Mouse (Mus musculus) layer of hippocampus, adult 8-10 months (tissue): ENCODE results near the gene Gm7138. TPM values are rescaled to one million over a fixed set of nuclear protein-coding genes. Genes with fewer than 3 reads are reported as not detected.
"Not testable (repeated sequence)": the region's sequence is repeated elsewhere in the genome, so short reads cannot be mapped to it uniquely, and the experiment has no call there.

Source experiments
- DNase-seq, 2 experiments: peaks; one replicate each; pipeline ENCODE4 v3.0.0; 2022; ENCODE audit warnings: low spot score in 2 of 2
- total RNA-seq, 4 experiments: library from RNA; stranded (reverse); gene quantifications; 2 replicates each; pipeline ENCODE4 v1.2.4; 2022

Gene Gm7138
- total RNA-seq, 4 experiments from 2014 or later, result not detected

DNA sequence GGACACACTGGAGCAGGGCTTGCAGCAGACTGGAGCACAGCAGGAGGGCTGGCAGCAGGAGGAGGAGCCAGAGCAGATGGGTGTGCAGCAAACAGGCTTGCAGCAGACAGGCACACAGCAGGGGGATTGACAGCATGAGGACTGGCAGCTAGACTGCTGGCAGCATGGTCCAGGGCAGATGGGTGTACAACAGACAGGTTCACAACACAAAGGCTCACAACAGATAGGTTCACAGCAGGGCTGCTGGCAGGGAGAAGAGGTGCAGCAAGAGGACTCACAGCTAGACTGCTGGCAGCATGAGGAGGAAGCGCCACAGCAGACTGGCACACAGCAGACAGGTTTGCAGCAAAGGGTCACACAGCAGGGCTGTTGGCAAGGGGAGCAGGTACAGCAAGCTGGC, 26.1 kb downstream of the Gm7138 start:
- DNase-seq, result not testable (repeated sequence)

DNA sequence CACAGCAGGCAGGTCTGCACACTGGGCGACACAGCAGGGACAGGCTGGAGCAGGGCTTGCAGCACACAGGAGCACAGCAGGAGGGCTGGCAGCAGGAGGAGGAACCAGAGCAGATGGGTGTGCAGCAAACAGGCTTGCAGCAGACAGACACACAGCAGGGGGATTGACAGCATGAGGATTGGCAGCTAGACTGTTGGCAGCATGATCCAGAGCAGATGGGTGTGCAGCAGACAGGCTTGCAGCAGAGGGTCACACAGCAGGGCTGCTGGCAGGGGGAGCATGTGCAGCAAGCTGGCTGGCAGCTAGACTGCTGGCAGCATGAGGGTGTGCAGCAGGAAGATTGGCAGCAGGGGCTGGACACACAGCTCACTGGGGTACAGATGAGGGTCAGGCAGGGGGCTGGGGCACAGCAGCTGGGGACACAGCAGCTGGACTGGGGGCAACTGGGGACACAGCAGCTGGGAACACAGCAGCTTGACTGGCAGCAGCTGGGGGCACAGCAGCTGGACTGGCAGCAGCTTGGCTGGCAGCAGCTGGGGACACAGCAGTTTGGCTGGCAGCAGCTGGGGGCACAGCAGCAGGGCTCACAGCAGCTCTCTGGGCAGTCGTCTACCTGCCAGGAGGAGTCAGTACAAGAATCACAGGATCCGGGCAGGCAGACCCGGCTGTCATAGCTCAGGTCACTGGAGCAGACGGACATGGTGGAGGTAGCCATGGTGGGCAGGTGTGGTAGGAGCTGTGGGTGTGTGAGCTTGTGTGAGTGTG, 34.6 kb downstream of the Gm7138 start, which contains the start of gene Gm18596:
Gene Gm18596, minus strand, starts transcription at position 715 of the 765 bp plus-strand sequence.
- DNase-seq, result not testable (repeated sequence)

DNA sequence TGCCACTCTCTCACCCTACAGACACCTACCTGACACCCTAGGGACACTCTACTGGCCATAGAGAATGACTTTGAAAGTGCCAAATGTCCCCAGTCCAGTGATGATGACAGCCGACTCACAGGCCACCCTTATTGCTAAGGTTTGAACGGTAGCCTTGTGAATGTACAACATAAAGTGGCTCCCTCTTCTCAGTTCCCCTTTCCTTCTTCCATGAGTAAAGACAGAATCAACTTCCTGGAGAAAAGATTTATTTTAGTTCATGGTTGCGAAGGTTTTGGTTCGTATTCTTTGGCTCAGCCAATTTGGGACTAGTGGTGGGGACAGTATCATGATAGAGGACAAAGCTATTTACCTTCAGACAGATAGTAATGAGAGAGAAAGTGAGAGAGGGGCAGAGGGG, 37.8 kb downstream of the Gm7138 start:
- no peak for DNase-seq

- no peak for DNase-seq
These were observed 40.8 kb downstream of the Gm7138 start for GRCm38 (mm10) chr10:77735928-77736327.

- no peak for DNase-seq
These were observed 47.5 kb downstream of the Gm7138 start for GRCm38 (mm10) chr10:77729241-77729640.

DNA sequence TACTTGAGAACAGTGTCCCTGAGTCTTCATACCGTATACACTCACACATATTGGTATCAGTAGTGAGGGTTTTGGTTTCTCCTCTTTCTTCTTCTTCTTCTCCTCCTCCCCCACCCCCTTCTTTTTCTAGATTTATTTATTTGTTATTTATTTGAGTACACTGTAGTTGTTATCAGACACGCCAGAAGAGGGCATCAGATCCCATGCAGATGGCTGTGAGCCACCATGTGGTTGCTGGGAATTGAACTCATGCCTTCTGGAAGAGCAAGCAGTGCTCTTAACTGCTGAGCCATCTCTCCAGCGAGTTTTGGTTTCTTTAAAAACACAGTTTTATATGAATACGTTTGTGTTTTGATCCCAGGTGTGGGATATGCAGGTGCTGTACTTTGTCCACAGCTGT, 48.5 kb downstream of the Gm7138 start:
- DNase-seq, result no peak

Other genes starting within 250 kb of the Gm7138 start
- 10 to 100 TPM in 2 of 4 experiments, 1 to 10 TPM in 2; 3.8 to 36.2 (median 15.3) TPM for gene Itgb2, start 246.7 kb downstream of the Gm7138 start, total RNA-seq
- 10 to 100 TPM; 79.3 to 96.1 (median 86.9) TPM for gene Pttg1ip, start 195.2 kb downstream of the Gm7138 start, total RNA-seq
- 100 to 1,000 TPM; 144 to 152 (median 147) TPM for gene Sumo3, start 170.8 kb downstream of the Gm7138 start, total RNA-seq
- 10 to 100 TPM in 3 of 4 experiments, 1 to 10 TPM in 1; 7.6 to 33.3 (median 12.1) TPM for gene Gm49325, start 170.7 kb downstream of the Gm7138 start, total RNA-seq
- gene Ube2g2, start 154.7 kb downstream of the Gm7138 start, total RNA-seq, result 10 to 100 TPM; 64.2 to 89.9 (median 76.6) TPM
- gene Tspear, start 90.4 kb downstream of the Gm7138 start, total RNA-seq, result not detected
- gene Gm19402, start 86.2 kb downstream of the Gm7138 start, total RNA-seq, result not detected
- gene Gm9508, start 79.7 kb downstream of the Gm7138 start, total RNA-seq, result not detected
- gene Gm10272, start 70.3 kb downstream of the Gm7138 start, total RNA-seq, result not detected
- not detected for gene Gm10024, start 65.5 kb downstream of the Gm7138 start, total RNA-seq
- not detected for gene Gm10142, start 61.1 kb downstream of the Gm7138 start, total RNA-seq
- gene Krtap12-1, start 56.3 kb downstream of the Gm7138 start, total RNA-seq, result not detected
- not detected for gene Gm10100, start 50.5 kb downstream of the Gm7138 start, total RNA-seq
- gene Gm18596, start 34.3 kb downstream of the Gm7138 start, total RNA-seq, result not detected
- gene Gm9736, start 25.6 kb downstream of the Gm7138 start, total RNA-seq, result not detected
- gene Gm3233, start 17.3 kb downstream of the Gm7138 start, total RNA-seq, result not detected
- not detected for gene Gm3238, start 5.6 kb downstream of the Gm7138 start, total RNA-seq
- gene Gm3250, start 5.6 kb upstream of the Gm7138 start, total RNA-seq, result not detected
- not detected for gene Gm7137, start 11.3 kb upstream of the Gm7138 start, total RNA-seq
- not detected for gene Gm9639, start 18.1 kb upstream of the Gm7138 start, total RNA-seq
- gene Gm19668, start 22.2 kb upstream of the Gm7138 start, total RNA-seq, result not detected
- not detected for gene Gm9507, start 34.9 kb upstream of the Gm7138 start, total RNA-seq
- not detected for gene Gm2696, start 37.7 kb upstream of the Gm7138 start, total RNA-seq
- not detected for gene Krtap10-4, start 50.2 kb upstream of the Gm7138 start, total RNA-seq
- not detected for gene Krtap10-10, start 59.0 kb upstream of the Gm7138 start, total RNA-seq
- gene Gm36176, start 69.9 kb upstream of the Gm7138 start, total RNA-seq, result not detected
- gene Gm10318, start 75.9 kb upstream of the Gm7138 start, total RNA-seq, result not detected
- not detected for gene Gm3285, start 85.0 kb upstream of the Gm7138 start, total RNA-seq
- 1 to 10 TPM; 4.5 to 7.7 (median 5.4) TPM for gene Lrrc3, start 125.6 kb upstream of the Gm7138 start, total RNA-seq
- gene Trpm2, start 193.6 kb upstream of the Gm7138 start, total RNA-seq, result 10 to 100 TPM; 43.0 to 47.6 (median 45.7) TPM
- 10 to 100 TPM; 36.6 to 46.0 (median 40.5) TPM for gene 1810043G02Rik, start 201.6 kb upstream of the Gm7138 start, total RNA-seq
- 100 to 1,000 TPM; 224 to 240 (median 229) TPM for gene Pfkl, start 233.1 kb upstream of the Gm7138 start, total RNA-seq